Mouse (Mus musculus) monocyte, adult 59 days (primary cell): ENCODE data around the gene Cyb5d2. TPM values are rescaled to one million over a fixed set of nuclear protein-coding genes. Genes with fewer than 3 reads are reported as not detected.

Experiments used
- total RNA-seq, 2 experiments: library from RNA; stranded (reverse); gene quantifications; one replicate each; pipeline ENCODE4 v1.2.4; 2023

The Cyb5d2 gene
- total RNA-seq = 1 to 10 TPM; 7.1 to 8.7 TPM

DNA sequence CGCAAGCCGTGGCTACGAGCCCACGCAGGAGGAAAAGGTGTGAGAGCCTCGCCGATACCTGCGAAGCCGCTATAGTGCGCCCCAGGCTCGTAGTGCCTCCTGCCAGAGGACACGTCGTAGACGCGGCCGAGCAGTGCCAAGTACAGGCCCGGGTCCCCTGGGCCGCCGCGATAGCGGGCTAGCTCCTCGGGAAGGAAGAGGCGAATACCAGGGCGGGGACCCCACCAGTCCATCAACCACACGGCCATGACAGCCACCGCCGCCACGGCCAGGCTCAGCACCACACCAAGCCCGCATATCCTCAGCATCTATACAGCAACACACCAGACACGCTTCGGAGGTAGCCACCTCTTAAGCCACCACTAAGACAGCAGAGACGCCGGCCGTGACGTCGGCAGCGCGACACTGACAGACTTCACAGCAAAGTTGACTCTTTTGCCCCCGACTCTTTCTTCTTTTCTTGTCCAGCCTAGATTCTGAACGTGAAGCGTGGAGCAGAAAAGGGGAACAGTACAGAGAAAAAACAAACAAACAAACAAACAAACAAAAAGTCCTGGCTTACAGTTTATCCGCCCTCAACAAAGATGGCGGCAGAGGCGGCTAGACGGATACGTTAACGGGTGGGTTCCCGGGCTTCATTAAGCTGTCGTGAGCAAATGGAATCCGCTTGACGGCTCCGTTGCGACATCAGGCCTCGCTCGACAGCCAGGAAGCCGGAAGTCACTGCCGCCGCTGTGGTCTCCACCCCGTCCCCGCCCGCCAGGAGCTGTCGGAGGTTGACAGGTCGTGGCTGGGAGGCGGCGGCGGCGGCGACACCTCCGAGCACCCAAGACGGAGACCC is at the start of gene Cyb5d2, which contains the start of gene Zzef1:
Cyb5d2 (minus strand) TSS at position 688 of the 841 bp plus-strand sequence.
Zzef1 (plus strand) TSS at position 772 of the 841 bp plus-strand sequence.

Other genes starting within 250 kb of the Cyb5d2 start
- gene Spns3, start 245.6 kb downstream of the Cyb5d2 start, total RNA-seq = 10 to 100 TPM; 12.3 to 12.6 TPM
- 10 to 100 TPM; 29.9 to 30.1 TPM for gene Ube2g1, start 188.9 kb downstream of the Cyb5d2 start, total RNA-seq
- gene Ankfy1, start 106.1 kb downstream of the Cyb5d2 start, total RNA-seq = 10 to 100 TPM; 94.9 to 99.6 TPM
- gene Zzef1, start 84 bp upstream of the Cyb5d2 start, total RNA-seq = 10 to 100 TPM; 75.8 to 78.6 TPM
- gene Atp2a3, start 165.0 kb upstream of the Cyb5d2 start, total RNA-seq = 10 to 100 TPM; 90.0 to 95.4 TPM
- gene P2rx1, start 203.0 kb upstream of the Cyb5d2 start, total RNA-seq = 1 to 10 TPM; 3.9 to 4.3 TPM
- 1 to 10 TPM; 1.2 to 2.8 TPM for gene Camkk1, start 222.9 kb upstream of the Cyb5d2 start, total RNA-seq